Mouse (Mus musculus) forebrain, embryonic 16.5 days (tissue): Measurements from ENCODE around the gene Smyd3. TPM values are rescaled to one million over a fixed set of nuclear protein-coding genes. Genes with fewer than 3 reads are reported as not detected.

ENCODE experiments used
- ATAC-seq: fragments of 200-750 bp; cut with Nextera tagmentation; 2 replicates; pipeline ENCODE4 v1.8.0; 2017; ENCODE audit warnings: mild to moderate bottlenecking, moderate library complexity
- H3K27ac ChIP-seq: fragments of 300-500 bp; sonication (generic); 2 replicates; pipeline ENCODE4 v1.5.1; 2014; ENCODE audit warnings: low read length, control low read depth
- H3K27me3 ChIP-seq: fragments of 300-500 bp; sonication (generic); replicated peaks from 2 replicates; pipeline ENCODE4 v1.6.1; 2014; ENCODE audit warnings: low read length; ENCODE audit not compliant: control insufficient read depth, insufficient read depth
- H3K36me3 ChIP-seq: fragments of 300-500 bp; sonication (generic); 2 replicates; pipeline ENCODE4 v1.6.1; 2014; ENCODE audit not compliant: control insufficient read depth, insufficient read depth
- H3K4me1 ChIP-seq: fragments of 300-500 bp; sonication (generic); replicated peaks from 2 replicates; pipeline ENCODE4 v1.6.1; 2014; ENCODE audit warnings: low read length; ENCODE audit not compliant: control insufficient read depth, insufficient read depth
- H3K4me2 ChIP-seq: fragments of 300-500 bp; sonication (generic); 2 replicates; pipeline ENCODE4 v1.6.1; 2014; ENCODE audit warnings: mild to moderate bottlenecking, low read length, control low read depth
- H3K4me3 ChIP-seq: fragments of 300-500 bp; sonication (generic); replicated peaks from 2 replicates; pipeline ENCODE4 v1.5.1; 2014; ENCODE audit warnings: mild to moderate bottlenecking, low read length, control low read depth
- H3K9ac ChIP-seq: fragments of 300-500 bp; sonication (generic); replicated peaks from 2 replicates; pipeline ENCODE4 v1.6.1; 2014; ENCODE audit warnings: low read depth, low read length, control low read depth
- H3K9me3 ChIP-seq: fragments of 300-500 bp; sonication (generic); 2 replicates; pipeline ENCODE4 v1.6.1; 2016; ENCODE audit warnings: low read length; ENCODE audit not compliant: control insufficient read depth
- WGBS: fragments of 180-500 bp; shearing (Covaris S2); extraction: QIAGEN DNeasy Blood & Tissue Kit; methylation state at CpG from one replicate; pipeline ENCODE4 v1.1.7; 2014; 5-methylcytosine and 5-hydroxymethylcytosine counted together
- polyA plus RNA-seq: library from polyadenylated mRNA; unstranded; fragments of >200 nt; fragmentation: Nextera tagmentation; extraction: Ambion mirVana; gene quantifications from 2 replicates; pipeline ENCODE4 v1.2.1, GENCODE M21; 2015

Gene Smyd3
- polyA plus RNA-seq, 1 experiment from 2014 or later, result 29.4 TPM

DNA sequence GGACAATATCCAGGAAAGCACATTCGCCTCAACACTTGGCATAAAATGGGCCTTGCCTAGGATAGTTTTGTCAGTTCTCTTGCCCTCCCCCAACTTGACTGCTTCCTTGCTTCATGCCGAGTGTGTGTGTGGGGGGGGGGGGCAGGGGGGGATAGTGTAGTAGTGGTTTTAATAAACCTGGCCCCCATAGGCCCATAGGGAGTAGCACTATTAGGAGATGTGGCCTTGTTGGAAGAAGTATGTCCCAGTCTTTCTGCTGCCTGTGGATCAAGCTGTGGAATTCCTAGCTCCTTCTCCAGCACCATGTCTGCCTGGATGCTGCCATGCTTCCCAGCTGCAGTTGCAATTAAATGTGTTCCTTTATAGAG is 71.0 kb downstream of the Smyd3 start:
- Histone ChIP-seq H3K27ac (no peak overlapping the region), H3K9me3 (no peaks in the 10 kb centered on the region), H3K36me3 (no peaks in the 10 kb centered on the region), H3K4me1 (peaks cover 12% of the 10 kb centered on the region), H3K4me3 (no peak overlapping the region), H3K27me3 (peaks cover 8% of the 10 kb centered on the region; the same call in 1 of the 2 replicates), H3K4me2 (peak overlapping the region; percentile 31), H3K9ac (0 out of 2 replicates have a peak overlapping the region, but pooled peaks have one; percentile 14)
- 9% methylated on average over 2 of the region's 2 CpGs for WGBS
- 0 out of 2 replicates have a peak, but pooled peaks have one; percentile 2 for ATAC-seq

DNA sequence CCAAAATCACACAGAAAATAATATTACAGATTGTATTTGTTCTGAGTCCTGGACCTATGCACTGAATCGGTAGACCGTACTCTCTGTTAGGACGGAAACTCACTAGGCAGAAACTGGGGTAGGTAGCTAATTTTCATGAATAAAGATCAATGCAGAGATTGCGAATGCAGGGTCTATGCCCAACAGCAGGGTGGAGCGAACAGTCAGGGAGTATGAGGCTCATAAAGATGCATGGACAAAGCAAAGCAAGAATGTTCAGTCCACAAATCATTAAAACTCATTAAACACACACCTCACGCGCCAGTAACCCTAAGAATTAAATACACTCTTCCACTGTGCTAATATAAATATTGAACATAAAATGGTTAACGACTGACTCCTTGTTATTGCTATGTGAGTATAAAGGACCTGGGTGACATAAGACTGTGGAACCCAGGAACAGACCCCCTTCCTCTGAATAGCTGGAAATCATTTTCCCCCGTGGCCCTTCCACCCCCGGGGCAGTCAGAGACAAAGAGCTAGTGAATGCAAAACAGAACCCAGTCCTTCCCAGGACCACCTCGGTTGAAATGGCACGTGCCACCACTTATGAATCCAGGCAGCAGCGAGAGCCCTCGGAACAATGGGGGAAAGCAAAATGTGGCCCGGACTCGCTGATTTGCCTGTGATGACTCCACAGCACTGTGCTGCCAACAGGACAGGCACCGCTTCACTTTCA is 71.6 kb downstream of the Smyd3 start:
- Histone ChIP-seq H3K9me3 (no peaks in the 10 kb centered on the region), H3K27me3 (peaks cover 8% of the 10 kb centered on the region; the same call in 1 of the 2 replicates), H3K36me3 (no peaks in the 10 kb centered on the region), H3K9ac (0 out of 2 replicates have a peak overlapping the region, but pooled peaks have one; percentile 14), H3K4me2 (peak overlapping the region; percentile 31), H3K4me1 (peaks cover 12% of the 10 kb centered on the region), H3K27ac (no peak overlapping the region), H3K4me3 (no peak overlapping the region)
- WGBS, result 14% methylated on average over 17 of the region's 17 CpGs
- ATAC-seq, result peak; percentile 83

GRCm38 (mm10) chr1:179443835-179444234 is 74.0 kb downstream of the Smyd3 start:
- H3K4me1 ChIP-seq, result peaks cover 12% of the 10 kb centered on the region
- H3K27ac ChIP-seq, result no peak overlapping the region
- no peak overlapping the region for H3K9ac ChIP-seq
- peaks cover 8% of the 10 kb centered on the region; the same call in 1 of the 2 replicates for H3K27me3 ChIP-seq
- H3K4me2 ChIP-seq, result no peak overlapping the region
- ATAC-seq, result no peak
- H3K9me3 ChIP-seq, result no peaks in the 10 kb centered on the region
- H3K36me3 ChIP-seq, result no peaks in the 10 kb centered on the region
- 90% methylated on average over 13 of the region's 13 CpGs for WGBS
- no peak overlapping the region for H3K4me3 ChIP-seq

DNA sequence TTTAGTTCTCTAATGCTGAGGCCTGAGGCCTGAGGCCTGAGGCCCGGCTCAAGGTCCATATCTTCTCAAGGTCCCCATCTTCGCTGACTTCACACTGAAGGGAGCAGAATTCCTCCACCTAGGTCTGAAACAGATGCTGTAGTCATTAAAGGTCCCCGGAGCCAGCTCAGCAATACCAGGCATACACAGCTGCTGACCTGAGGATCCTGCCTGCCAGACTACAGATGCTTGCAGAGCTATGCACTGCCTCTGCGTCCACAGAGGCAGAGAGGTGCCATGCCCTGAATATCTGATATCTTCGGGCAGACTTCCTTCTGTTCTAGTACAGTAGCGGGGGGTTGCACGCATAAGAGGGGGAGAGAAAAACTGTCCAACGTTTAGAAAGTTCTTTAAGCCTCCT is 74.4 kb downstream of the Smyd3 start:
- Histone ChIP-seq H3K4me1 (peaks cover 12% of the 10 kb centered on the region), H3K4me2 (no peak overlapping the region), H3K36me3 (no peaks in the 10 kb centered on the region), H3K27me3 (peaks cover 8% of the 10 kb centered on the region; the same call in 1 of the 2 replicates), H3K27ac (no peak overlapping the region), H3K9me3 (no peaks in the 10 kb centered on the region), H3K4me3 (no peak overlapping the region), H3K9ac (no peak overlapping the region)
- 91% methylated on average over 8 of the region's 8 CpGs for WGBS
- ATAC-seq, result no peak

GRCm38 (mm10) chr1:179436596-179436995 is 81.2 kb downstream of the Smyd3 start:
- Histone ChIP-seq H3K9ac (no peak overlapping the region), H3K36me3 (no peaks in the 10 kb centered on the region), H3K27ac (no peak overlapping the region), H3K4me2 (no peak overlapping the region), H3K27me3 (no peaks in the 10 kb centered on the region), H3K9me3 (no peaks in the 10 kb centered on the region), H3K4me1 (peaks cover 3% of the 10 kb centered on the region; the same call in 1 of the 2 replicates), H3K4me3 (no peak overlapping the region)
- ATAC-seq, result peak; percentile 10; the same call in 1 of the 2 replicates
- WGBS, result 69% methylated on average over 11 of the region's 11 CpGs

- ATAC-seq, result no peak
- H3K4me3 ChIP-seq, result no peak overlapping the region
- 86% methylated on average over 11 of the region's 11 CpGs for WGBS
- no peak overlapping the region for H3K27ac ChIP-seq
- H3K9ac ChIP-seq, result no peak overlapping the region
- no peaks in the 10 kb centered on the region for H3K9me3 ChIP-seq
- no peaks in the 10 kb centered on the region for H3K36me3 ChIP-seq
- no peaks in the 10 kb centered on the region for H3K27me3 ChIP-seq
- peaks cover 3% of the 10 kb centered on the region; the same call in 1 of the 2 replicates for H3K4me1 ChIP-seq
- H3K4me2 ChIP-seq, result no peak overlapping the region
Measured at GRCm38 (mm10) chr1:179434443-179435260, 83.2 kb downstream of the Smyd3 start.

DNA sequence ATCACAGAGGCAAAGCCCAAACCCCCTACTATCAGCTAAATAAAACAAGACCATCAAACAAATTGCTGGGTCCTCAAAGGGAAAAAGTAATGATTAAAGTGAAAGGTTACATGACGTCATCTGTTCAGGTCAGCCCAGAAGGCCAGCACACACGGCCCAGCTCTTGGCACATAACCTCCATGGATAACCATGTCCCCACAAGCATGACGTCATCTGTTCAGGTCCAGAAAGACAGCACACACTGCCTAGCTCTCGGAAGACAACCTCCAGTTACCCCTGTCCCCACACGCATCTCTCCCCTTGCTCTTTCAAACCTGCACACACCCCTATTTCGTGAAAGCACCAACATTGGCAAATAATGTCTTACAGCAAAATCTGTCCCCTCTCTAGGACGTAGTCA is 84.0 kb downstream of the Smyd3 start:
- Histone ChIP-seq H3K4me1 (peaks cover 3% of the 10 kb centered on the region; the same call in 1 of the 2 replicates), H3K9ac (no peak overlapping the region), H3K9me3 (no peaks in the 10 kb centered on the region), H3K4me2 (no peak overlapping the region), H3K27ac (no peak overlapping the region), H3K36me3 (no peaks in the 10 kb centered on the region), H3K4me3 (no peak overlapping the region), H3K27me3 (no peaks in the 10 kb centered on the region)
- 85% methylated on average over 7 of the region's 7 CpGs for WGBS
- no peak for ATAC-seq

- peaks cover 3% of the 10 kb centered on the region; the same call in 1 of the 2 replicates for H3K4me1 ChIP-seq
- 74% methylated on average over 8 of the region's 8 CpGs for WGBS
- H3K36me3 ChIP-seq, result no peaks in the 10 kb centered on the region
- no peaks in the 10 kb centered on the region for H3K27me3 ChIP-seq
- no peak overlapping the region for H3K4me2 ChIP-seq
- no peak overlapping the region for H3K9ac ChIP-seq
- no peak overlapping the region for H3K4me3 ChIP-seq
- H3K9me3 ChIP-seq, result no peaks in the 10 kb centered on the region
- peak; percentile 40; the same call in 1 of the 2 replicates for ATAC-seq
- H3K27ac ChIP-seq, result no peak overlapping the region
Measured at GRCm38 (mm10) chr1:179433355-179433754, 84.5 kb downstream of the Smyd3 start.

GRCm38 (mm10) chr1:179430077-179430476 is 87.8 kb downstream of the Smyd3 start:
- Histone ChIP-seq H3K9me3 (no peaks in the 10 kb centered on the region), H3K27ac (no peak overlapping the region), H3K4me1 (peaks cover 3% of the 10 kb centered on the region; the same call in 1 of the 2 replicates), H3K4me2 (no peak overlapping the region), H3K9ac (no peak overlapping the region), H3K27me3 (no peaks in the 10 kb centered on the region), H3K4me3 (no peak overlapping the region), H3K36me3 (no peaks in the 10 kb centered on the region)
- 88% methylated on average over 3 of the region's 3 CpGs for WGBS
- no peak for ATAC-seq
